Mouse (Mus musculus) midbrain, embryonic 12.5 days (tissue): ENCODE measurements around the gene Macf1. TPM values are rescaled to one million over a fixed set of nuclear protein-coding genes. Genes with fewer than 3 reads are reported as not detected.

ENCODE experiments used
- ATAC-seq: fragments of 200-750 bp; cut with Nextera tagmentation; 2 replicates; pipeline ENCODE4 v1.8.0; 2017; ENCODE audit warnings: low read depth, moderate TSS enrichment, moderate library complexity; ENCODE audit not compliant: low FRiP score
- H3K27ac ChIP-seq: fragments of 300-500 bp; sonication (generic); replicated peaks from 2 replicates; pipeline ENCODE4 v1.5.1; 2016; ENCODE audit warnings: mild to moderate bottlenecking
- H3K27me3 ChIP-seq: fragments of 300-500 bp; sonication (generic); 2 replicates; pipeline ENCODE4 v1.6.1; 2016; ENCODE audit warnings: mild to moderate bottlenecking
- H3K36me3 ChIP-seq: fragments of 300-500 bp; sonication (generic); 2 replicates; pipeline ENCODE4 v1.6.1; 2016
- H3K4me1 ChIP-seq: fragments of 300-500 bp; sonication (generic); 2 replicates; pipeline ENCODE4 v1.6.1; 2016
- H3K4me2 ChIP-seq: fragments of 300-500 bp; sonication (generic); replicated peaks from 2 replicates; pipeline ENCODE4 v1.6.1; 2016; ENCODE audit warnings: mild to moderate bottlenecking, moderate library complexity
- H3K4me3 ChIP-seq: fragments of 300-500 bp; sonication (generic); 2 replicates; pipeline ENCODE4 v1.5.1; 2016; ENCODE audit warnings: mild to moderate bottlenecking
- H3K9ac ChIP-seq: fragments of 300-500 bp; sonication (generic); replicated peaks from 2 replicates; pipeline ENCODE4 v1.6.1; 2016; ENCODE audit warnings: mild to moderate bottlenecking, moderate library complexity
- H3K9me3 ChIP-seq: fragments of 300-500 bp; sonication (generic); 2 replicates; pipeline ENCODE4 v1.6.1; 2016; ENCODE audit warnings: mild to moderate bottlenecking
- WGBS: fragments of 180-500 bp; shearing (Covaris S2); methylation state at CpG from one replicate; pipeline ENCODE4 v1.1.7; 2016; 5-methylcytosine and 5-hydroxymethylcytosine counted together
- polyA plus RNA-seq: library from polyadenylated mRNA; unstranded; fragments of >200 nt; fragmentation: Nextera tagmentation; extraction: Ambion mirVana; gene quantifications from 2 replicates; pipeline ENCODE4 v1.2.1, GENCODE M21; 2016

Macf1 gene
- polyA plus RNA-seq, 1 experiment from 2014 or later, result 78.3 TPM

DNA sequence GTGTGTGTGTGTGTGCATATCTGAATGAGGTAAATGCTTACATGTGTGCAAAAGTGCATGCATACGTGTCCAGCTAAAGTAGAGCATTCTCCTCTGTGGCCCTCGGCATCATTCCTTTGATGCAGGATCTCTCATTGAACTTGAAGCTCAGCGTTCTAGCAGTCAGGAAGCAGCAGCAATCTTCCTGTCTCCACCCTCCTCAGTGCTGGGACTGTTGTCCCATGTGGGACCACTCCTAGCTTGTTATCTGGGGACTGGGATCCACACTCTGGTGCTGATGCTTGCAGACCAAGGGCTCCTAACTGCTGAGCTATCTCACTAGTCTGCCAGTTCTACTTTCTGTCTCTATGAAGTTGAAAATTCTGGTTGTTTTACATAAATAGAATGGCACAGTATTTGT, 52.5 kb downstream of the Macf1 start:
- no peaks in the 10 kb centered on the region for H3K36me3 ChIP-seq
- no peak for ATAC-seq
- H3K4me1 ChIP-seq, result peaks cover 5% of the 10 kb centered on the region; the same call in 1 of the 2 replicates
- H3K9ac ChIP-seq, result no peak overlapping the region
- WGBS, result 87% methylated on average over 3 of the region's 3 CpGs
- no peak overlapping the region for H3K27ac ChIP-seq
- no peak overlapping the region for H3K4me2 ChIP-seq
- no peaks in the 10 kb centered on the region for H3K27me3 ChIP-seq
- H3K4me3 ChIP-seq, result no peak overlapping the region
- no peaks in the 10 kb centered on the region for H3K9me3 ChIP-seq

DNA sequence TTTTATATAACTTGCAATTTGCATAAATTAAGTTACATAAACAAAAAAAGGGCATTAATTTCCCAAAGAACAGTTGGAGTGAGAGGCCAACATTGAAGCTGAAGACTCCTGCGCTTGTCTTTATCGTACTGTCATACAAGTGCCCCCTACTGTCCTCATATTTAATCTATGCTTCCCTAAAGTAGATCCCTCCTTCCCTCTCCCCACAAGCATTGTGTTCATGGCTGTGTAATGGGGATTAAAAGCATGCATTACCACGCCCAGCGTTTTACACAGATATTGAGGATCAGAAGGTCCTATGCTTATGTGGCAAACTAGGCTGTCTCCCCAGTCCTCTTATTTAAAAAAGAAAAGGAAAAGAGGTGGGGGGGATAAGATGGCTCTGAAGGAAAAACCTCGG, 56.5 kb downstream of the Macf1 start:
- Histone ChIP-seq H3K4me2 (no peak overlapping the region), H3K9ac (no peak overlapping the region), H3K27me3 (no peaks in the 10 kb centered on the region), H3K4me1 (peaks cover 25% of the 10 kb centered on the region), H3K9me3 (no peaks in the 10 kb centered on the region), H3K4me3 (no peak overlapping the region), H3K36me3 (no peaks in the 10 kb centered on the region), H3K27ac (no peak overlapping the region)
- WGBS, result 59% methylated on average over 5 of the region's 5 CpGs
- ATAC-seq, result no peak

DNA sequence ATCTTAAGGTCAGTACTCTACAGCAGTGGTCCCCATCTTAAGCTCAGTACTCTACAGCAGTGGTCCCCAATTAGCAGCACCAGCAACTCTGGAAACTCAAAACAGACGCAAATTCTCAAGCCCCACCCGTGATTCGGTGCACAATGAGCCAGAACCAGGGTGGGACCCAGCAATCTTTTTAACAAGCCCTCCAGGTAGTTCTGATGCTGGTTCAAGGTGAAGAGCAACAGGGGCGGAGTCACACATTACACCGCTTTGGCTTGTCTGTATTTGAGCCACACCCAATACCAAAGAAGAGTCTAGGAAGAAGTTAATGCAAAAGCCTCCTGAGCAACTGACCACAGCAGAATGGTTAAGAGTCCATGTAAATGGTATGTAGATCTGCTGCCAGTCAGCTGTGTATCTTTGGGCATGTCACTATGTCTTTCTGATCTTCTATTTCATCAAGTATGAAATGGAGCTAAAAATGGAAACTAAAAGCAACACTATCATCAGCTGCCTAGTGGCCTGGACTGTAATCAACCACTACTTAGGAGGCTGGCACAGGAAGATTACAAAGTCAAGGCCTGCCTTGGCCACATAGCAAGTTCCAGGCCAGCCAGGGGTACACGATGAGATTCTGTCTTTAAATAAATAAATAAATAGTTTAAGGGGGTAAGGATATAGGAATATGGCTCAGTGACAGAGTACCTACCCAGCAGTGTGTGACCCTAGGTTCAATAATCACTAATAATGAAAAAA, 58.7 kb downstream of the Macf1 start:
- ATAC-seq, result no peak
- H3K4me1 ChIP-seq, result peaks cover 25% of the 10 kb centered on the region
- no peak overlapping the region for H3K27ac ChIP-seq
- no peaks in the 10 kb centered on the region for H3K27me3 ChIP-seq
- H3K4me2 ChIP-seq, result no peak overlapping the region
- no peaks in the 10 kb centered on the region for H3K9me3 ChIP-seq
- no peak overlapping the region for H3K9ac ChIP-seq
- H3K4me3 ChIP-seq, result no peak overlapping the region
- WGBS, result 76% methylated on average over 6 of the region's 6 CpGs
- H3K36me3 ChIP-seq, result no peaks in the 10 kb centered on the region

DNA sequence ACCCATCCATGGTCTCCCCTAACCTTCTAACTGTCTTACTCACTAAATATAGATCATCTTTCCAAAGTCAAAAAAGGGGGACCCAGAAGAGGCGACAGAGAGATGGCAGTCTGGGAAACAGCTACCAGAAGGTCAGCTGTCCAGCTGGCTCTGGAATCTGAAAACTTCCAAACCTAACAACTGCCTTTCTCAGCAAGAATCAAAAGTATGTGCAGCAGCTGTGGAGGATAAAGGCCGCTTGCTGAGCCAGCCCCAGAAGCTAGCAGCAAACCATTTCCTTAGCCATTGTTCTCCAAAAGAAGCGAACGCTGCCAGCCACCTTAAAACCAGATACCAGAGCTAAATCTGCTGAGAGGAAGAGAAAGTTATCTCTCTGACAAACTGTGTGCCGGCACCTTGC, 59.7 kb downstream of the Macf1 start:
- Histone ChIP-seq H3K9ac (no peak overlapping the region), H3K9me3 (no peaks in the 10 kb centered on the region), H3K4me3 (no peak overlapping the region), H3K4me2 (peak overlapping the region; percentile 23; the same call in 1 of the 2 replicates), H3K27ac (peak overlapping the region; percentile 47; the same call in 1 of the 2 replicates), H3K4me1 (peaks cover 25% of the 10 kb centered on the region), H3K36me3 (no peaks in the 10 kb centered on the region), H3K27me3 (no peaks in the 10 kb centered on the region)
- ATAC-seq, result no peak
- WGBS, result 4% methylated on average over 5 of the region's 5 CpGs

DNA sequence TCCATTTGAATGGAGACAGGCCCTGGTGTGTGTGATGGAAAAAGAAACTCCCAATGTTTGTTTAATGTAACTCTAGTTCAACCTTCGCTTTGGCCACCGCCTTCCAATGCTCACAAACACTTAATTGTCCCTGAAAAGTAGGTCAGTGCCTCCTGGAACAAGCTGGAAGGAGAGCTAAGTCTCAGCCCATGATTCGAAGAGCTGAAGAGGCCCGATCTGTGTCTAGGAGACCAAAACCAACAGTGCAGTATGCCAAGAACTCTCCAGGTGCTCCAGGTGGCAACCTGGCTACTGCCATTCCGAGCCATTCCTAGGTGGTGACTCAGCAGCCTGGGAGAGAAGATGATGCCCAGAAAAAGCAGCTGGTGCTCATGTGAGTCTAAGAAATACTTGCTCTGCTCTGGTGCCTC, 60.4 kb downstream of the Macf1 start:
- Histone ChIP-seq H3K4me3 (no peak overlapping the region), H3K9ac (no peak overlapping the region), H3K27ac (0 out of 2 replicates have a peak overlapping the region, but pooled peaks have one; percentile 2), H3K27me3 (no peaks in the 10 kb centered on the region), H3K36me3 (no peaks in the 10 kb centered on the region), H3K4me1 (peaks cover 25% of the 10 kb centered on the region), H3K4me2 (no peak overlapping the region), H3K9me3 (no peaks in the 10 kb centered on the region)
- no peak for ATAC-seq
- WGBS, result 86% methylated on average over 5 of the region's 5 CpGs

DNA sequence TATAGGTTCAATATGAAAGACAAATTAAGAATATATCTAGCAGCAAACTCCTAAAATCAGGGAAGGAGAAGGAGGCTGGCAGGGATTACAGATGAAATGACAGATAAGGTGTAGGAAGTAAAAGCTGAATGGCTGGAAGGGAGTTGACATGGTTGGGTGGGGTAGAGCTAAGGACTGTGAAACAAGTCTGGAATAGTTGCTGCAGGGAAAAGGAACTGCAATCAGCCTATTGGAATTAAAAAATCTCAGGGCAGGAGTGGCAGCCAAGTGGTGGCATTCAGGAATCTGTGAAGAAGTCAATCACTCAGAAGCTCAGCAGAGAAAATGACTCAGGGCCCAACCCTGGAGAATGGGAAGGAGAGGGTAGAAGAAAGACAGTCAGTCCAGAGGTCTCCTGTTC, 62.4 kb downstream of the Macf1 start:
- Histone ChIP-seq H3K4me2 (no peak overlapping the region), H3K9me3 (no peaks in the 10 kb centered on the region), H3K27me3 (no peaks in the 10 kb centered on the region), H3K4me1 (peaks cover 20% of the 10 kb centered on the region), H3K4me3 (no peak overlapping the region), H3K9ac (no peak overlapping the region), H3K27ac (no peak overlapping the region; the same call in 1 of the 2 replicates), H3K36me3 (no peaks in the 10 kb centered on the region)
- ATAC-seq, result no peak

DNA sequence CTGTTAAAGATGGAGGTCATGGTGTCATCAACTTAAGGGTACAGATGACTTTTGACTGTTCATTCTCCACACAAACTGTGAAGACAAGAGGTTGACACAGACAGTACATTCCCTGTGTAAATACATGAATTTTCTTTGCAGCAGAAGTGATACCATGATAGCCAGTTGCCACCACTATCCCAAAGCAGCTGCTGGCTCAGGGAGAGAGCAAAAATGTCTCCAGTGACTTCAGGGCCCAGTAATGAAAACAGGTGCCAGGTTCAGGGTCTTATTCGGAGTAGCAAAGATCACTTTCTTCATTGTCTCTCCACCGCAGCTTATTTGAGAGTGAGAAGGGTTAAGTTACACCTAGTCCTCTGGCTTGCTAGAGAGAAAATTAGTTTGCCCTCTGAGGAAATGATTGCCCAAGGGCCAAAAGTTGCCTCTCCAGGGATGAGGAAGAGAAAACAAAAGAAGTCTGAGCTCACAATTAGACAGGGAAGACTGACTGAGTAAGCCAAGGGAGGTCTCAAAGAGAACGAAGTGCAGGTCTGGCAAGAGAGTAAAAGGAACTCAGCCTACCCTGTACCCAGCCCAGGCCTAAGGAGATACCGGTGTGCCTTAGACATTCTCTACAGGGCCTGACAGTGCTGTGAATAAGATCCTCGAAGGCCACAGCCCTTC, 66.3 kb downstream of the Macf1 start:
- H3K4me2 ChIP-seq, result no peak overlapping the region
- H3K27me3 ChIP-seq, result no peaks in the 10 kb centered on the region
- H3K36me3 ChIP-seq, result no peaks in the 10 kb centered on the region
- ATAC-seq, result no peak
- no peaks in the 10 kb centered on the region for H3K9me3 ChIP-seq
- H3K27ac ChIP-seq, result peak overlapping the region; percentile 26; the same call in 1 of the 2 replicates
- 77% methylated on average over 5 of the region's 5 CpGs for WGBS
- no peak overlapping the region for H3K4me3 ChIP-seq
- H3K4me1 ChIP-seq, result peaks cover 19% of the 10 kb centered on the region
- no peak overlapping the region for H3K9ac ChIP-seq

DNA sequence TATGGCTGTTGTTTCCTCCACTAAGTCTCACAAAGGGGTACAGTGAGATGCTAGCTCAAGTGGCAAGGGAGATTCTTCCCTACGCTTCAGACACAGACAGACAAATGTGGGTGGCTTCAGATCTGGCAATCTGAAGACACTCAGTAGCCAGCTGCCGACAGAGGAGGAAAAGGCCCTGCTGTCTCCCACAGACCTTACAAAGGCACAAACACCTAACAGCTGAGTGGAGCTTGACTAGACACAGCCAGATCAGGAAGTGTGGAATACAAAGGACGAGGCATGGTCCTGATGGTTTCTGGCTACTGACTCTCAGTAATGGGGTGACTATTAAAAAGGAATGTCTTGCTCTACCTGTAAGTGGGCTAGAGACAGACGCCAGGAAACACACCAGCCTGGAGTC, 67.2 kb downstream of the Macf1 start:
- no peak overlapping the region for H3K9ac ChIP-seq
- no peaks in the 10 kb centered on the region for H3K9me3 ChIP-seq
- no peak for ATAC-seq
- no peaks in the 10 kb centered on the region for H3K27me3 ChIP-seq
- H3K4me1 ChIP-seq, result peaks cover 19% of the 10 kb centered on the region
- H3K4me3 ChIP-seq, result no peak overlapping the region
- H3K36me3 ChIP-seq, result no peaks in the 10 kb centered on the region
- WGBS, result 68% methylated on average over 4 of the region's 4 CpGs
- peak overlapping the region; percentile 26; the same call in 1 of the 2 replicates for H3K27ac ChIP-seq
- no peak overlapping the region for H3K4me2 ChIP-seq

DNA sequence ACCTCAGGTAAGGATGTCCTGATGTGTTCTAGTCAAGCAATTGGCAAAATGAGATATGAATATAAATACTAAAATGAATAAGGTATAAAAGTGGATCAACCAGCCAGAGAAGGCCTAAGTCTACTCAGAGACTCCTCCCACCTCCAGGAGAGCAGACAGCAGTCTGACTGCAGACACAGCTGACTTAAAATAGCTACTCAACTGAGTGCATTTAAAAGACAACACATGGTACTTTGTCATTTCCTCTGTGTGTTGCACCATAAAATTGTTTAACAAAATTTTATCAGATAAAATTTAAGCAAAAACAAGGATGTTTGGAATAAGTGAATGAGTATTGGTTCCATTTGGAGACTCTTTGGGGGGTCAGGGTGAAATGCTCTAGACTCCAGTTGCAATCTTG, 67.7 kb downstream of the Macf1 start:
- Histone ChIP-seq H3K27me3 (no peaks in the 10 kb centered on the region), H3K27ac (no peak overlapping the region), H3K36me3 (no peaks in the 10 kb centered on the region), H3K4me1 (peaks cover 19% of the 10 kb centered on the region), H3K9me3 (no peaks in the 10 kb centered on the region), H3K4me3 (no peak overlapping the region), H3K4me2 (no peak overlapping the region), H3K9ac (no peak overlapping the region)
- no peak for ATAC-seq

DNA sequence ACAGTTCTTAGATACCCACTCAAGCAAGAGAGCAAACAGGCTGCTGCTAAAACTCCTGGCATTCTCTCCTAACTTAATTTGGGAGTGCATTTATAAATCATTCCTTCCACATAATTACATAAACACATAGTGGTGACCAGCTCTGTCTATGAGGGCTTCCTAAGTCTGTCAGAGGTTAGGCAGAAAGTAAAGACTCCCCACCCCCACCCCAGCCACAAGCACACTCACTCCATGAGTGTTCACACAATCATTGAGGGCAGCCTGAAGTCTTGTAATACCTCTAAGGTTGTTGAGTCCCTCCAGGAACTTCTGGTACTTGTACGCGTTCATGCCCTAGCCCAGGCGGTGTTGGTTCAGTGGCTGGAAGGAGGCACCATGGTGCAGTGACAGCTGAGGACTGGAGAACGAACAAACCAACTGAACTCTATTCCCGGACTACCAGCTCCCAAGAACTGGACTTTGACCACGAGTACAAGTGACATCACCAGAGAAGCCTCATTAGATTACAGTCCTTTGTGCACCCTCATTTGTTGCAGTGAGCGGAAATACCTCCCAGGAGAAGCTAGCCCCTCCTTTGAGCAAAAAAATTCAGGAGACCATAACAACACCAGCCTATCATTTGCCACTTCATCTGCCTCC, 70.7 kb downstream of the Macf1 start:
- Histone ChIP-seq H3K4me1 (peaks cover 19% of the 10 kb centered on the region), H3K9ac (no peak overlapping the region), H3K4me2 (no peak overlapping the region), H3K36me3 (no peaks in the 10 kb centered on the region), H3K9me3 (no peaks in the 10 kb centered on the region), H3K4me3 (no peak overlapping the region), H3K27ac (no peak overlapping the region; the same call in 1 of the 2 replicates), H3K27me3 (no peaks in the 10 kb centered on the region)
- ATAC-seq, result no peak
- 76% methylated on average over 7 of the region's 7 CpGs for WGBS

DNA sequence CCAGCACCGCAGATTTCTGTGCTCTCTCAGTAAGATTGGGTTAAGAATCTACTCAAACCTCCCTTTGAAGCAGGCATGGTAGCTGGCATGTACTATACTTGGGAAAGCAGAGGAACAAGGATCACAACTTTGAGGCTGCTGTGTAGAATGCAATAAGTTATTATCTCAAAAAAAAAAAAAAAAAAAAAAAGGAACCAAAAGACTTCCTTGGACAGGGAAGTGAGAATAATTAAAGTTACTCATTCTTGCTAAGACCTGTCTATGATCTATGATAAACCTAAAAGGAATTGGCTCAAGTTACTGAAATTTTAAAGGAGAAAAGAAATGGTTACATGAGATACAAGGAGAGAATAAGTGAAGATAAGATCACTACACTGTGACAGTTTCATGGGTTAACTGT, 72.2 kb downstream of the Macf1 start:
- no peaks in the 10 kb centered on the region for H3K36me3 ChIP-seq

DNA sequence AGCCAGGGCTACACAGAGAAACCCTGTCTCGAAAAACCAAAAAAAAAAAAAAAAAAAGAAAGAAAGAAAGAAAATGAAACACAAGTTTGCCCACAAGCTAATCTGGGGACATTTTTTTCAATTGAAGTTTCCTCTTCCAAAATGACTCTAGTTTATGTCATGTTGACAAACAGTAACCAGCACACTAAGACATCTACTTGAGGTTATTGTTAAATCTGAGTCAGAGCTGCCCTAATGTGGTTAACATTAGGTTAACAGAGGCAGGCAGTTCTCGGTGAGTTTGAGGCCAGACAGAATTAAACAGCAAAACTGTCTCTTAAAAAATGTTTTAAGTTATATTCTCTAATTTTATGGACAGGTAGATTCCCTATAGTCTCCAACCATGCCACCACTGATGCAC, 72.9 kb downstream of the Macf1 start:
- no peak for ATAC-seq
- Histone ChIP-seq H3K4me2 (no peak overlapping the region), H3K9ac (no peak overlapping the region), H3K9me3 (0 out of 2 replicates have a peak, but pooled peaks cover 3% of the 10 kb centered on the region), H3K27me3 (no peaks in the 10 kb centered on the region), H3K4me1 (peaks cover 19% of the 10 kb centered on the region), H3K4me3 (no peak overlapping the region), H3K27ac (no peak overlapping the region), H3K36me3 (no peaks in the 10 kb centered on the region)
- 85% methylated on average over 2 of the region's 2 CpGs for WGBS

More for the DNA sequence above, 72.2 kb downstream of the Macf1 start:
- H3K4me3 ChIP-seq, result no peak overlapping the region
- no peak overlapping the region for H3K27ac ChIP-seq
- H3K9ac ChIP-seq, result no peak overlapping the region
- H3K27me3 ChIP-seq, result no peaks in the 10 kb centered on the region
- WGBS, result 90% methylated on average over 1 of the region's 1 CpGs
- peaks cover 19% of the 10 kb centered on the region for H3K4me1 ChIP-seq
- no peak for ATAC-seq
- H3K9me3 ChIP-seq, result 0 out of 2 replicates have a peak, but pooled peaks cover 3% of the 10 kb centered on the region
- no peak overlapping the region for H3K4me2 ChIP-seq
